Mouse (Mus musculus) cerebellum, adult 2 months (tissue): Measurements from ENCODE around the gene Rassf8. TPM values are rescaled to one million over a fixed set of nuclear protein-coding genes. Genes with fewer than 3 reads are reported as not detected.

Experiments used
- DNase-seq, 2 experiments: peaks; one replicate each; pipeline ENCODE4 v3.0.0; 2021
- H3K27ac ChIP-seq: fragments of 200-500 bp; 2 replicates; pipeline ENCODE4 v1.5.1; 2012; ENCODE audit warnings: low read length, control low read depth, inconsistent platforms; ENCODE audit not compliant: insufficient read depth
- H3K27me3 ChIP-seq: fragments of 200-500 bp; 2 replicates; pipeline ENCODE4 v1.6.1; 2012; ENCODE audit warnings: inconsistent platforms, mild to moderate bottlenecking, low read length, moderate library complexity; ENCODE audit not compliant: control insufficient read depth, insufficient read depth
- H3K4me1 ChIP-seq: fragments of 200-500 bp; 2 replicates; pipeline ENCODE4 v1.6.1; 2011; ENCODE audit warnings: low read length; ENCODE audit not compliant: control insufficient read depth, insufficient read depth
- H3K4me3 ChIP-seq: fragments of 200-500 bp; replicated peaks from 2 replicates; pipeline ENCODE3; 2011; ENCODE audit warnings: mild to moderate bottlenecking, low read depth, low read length, control low read depth; ENCODE audit not compliant: insufficient read depth
- CTCF ChIP-seq: fragments of 200-500 bp; IDR thresholded peaks from 2 replicates; pipeline ENCODE4 v1.5.1; 2011; ENCODE audit warnings: low read depth, mild to moderate bottlenecking, control low read depth, low read length, moderate library complexity, borderline replicate concordance; ENCODE audit not compliant: insufficient read depth
- POLR2A ChIP-seq: fragments of 200-500 bp; IDR thresholded peaks from 2 replicates; pipeline ENCODE4 v1.6.1; 2011; ENCODE audit warnings: low read length, control low read depth, borderline replicate concordance; ENCODE audit not compliant: insufficient read depth
- WGBS: fragments of 180-500 bp; shearing (Covaris S2); methylation state at CpG from one replicate; pipeline ENCODE4 v1.1.7; 2018; 5-methylcytosine and 5-hydroxymethylcytosine counted together
- polyA plus RNA-seq: library from polyadenylated mRNA; depleted of rRNA; stranded (reverse); fragments of >200 nt; gene quantifications from 2 replicates; pipeline ENCODE4 v1.2.3, GENCODE M21; 2012

The Rassf8 gene
- polyA plus RNA-seq, 1 experiment: 38.1 TPM

GRCm38 (mm10) chr6:145854756-145855155, 108.2 kb downstream of the Rassf8 start:
- H3K27ac ChIP-seq: peak overlapping the region; percentile 70
- no peak overlapping the region for H3K4me3 ChIP-seq
- no peaks in the 10 kb centered on the region for H3K27me3 ChIP-seq
- peak; percentile 21 to 32 for DNase-seq
- 30% methylated on average over 5 of the region's 5 CpGs for WGBS
- no peak for TF ChIP-seq POLR2A
- TF ChIP-seq CTCF: no peak
- peaks cover 22% of the 10 kb centered on the region for H3K4me1 ChIP-seq

DNA sequence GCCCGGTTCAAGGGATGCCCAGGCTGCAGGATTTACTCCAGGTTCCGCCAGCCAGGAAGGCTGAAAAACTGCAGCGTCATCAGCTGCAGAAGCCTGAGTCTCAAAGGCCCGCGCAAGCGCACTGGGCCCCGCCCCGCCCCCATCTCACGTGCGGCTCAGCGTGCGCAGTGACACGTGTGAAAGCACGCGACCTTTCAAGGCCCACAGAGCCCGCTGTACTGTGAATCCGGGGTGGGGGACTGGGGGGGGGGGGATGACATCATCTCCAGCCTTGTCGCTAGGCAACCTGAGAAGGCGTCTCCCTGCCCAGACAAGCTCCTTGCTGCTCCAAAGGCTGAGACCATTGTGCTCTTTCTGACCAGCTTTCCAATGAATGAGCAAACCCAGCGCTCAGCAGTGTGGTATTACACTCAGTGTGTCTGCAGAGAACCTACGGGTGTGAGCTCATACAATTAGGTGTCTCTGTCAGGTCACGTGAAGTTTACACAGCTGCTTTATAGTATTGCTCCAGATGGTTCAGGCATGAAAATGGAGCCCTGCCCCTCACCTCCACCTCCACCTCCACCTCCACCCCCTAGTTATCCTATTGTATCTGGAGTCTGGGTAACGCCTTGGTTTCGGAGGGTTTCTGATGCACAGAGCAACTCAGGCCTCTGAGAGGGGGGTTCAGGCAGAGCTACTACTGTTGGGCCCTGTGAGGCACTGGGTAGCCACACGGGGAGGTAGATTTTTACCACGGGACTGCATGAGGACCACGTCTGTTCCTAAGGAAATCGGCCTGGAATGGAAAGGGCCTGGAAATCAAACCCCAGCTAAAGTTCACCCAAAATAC, 109.4 kb downstream of the Rassf8 start:
- TF ChIP-seq POLR2A (peak; percentile 47; the same call in 1 of the 2 replicates), CTCF (no peak)
- H3K4me3 ChIP-seq: peak overlapping the region; percentile 42
- 8% methylated on average over 28 of the region's 28 CpGs for WGBS

DNA sequence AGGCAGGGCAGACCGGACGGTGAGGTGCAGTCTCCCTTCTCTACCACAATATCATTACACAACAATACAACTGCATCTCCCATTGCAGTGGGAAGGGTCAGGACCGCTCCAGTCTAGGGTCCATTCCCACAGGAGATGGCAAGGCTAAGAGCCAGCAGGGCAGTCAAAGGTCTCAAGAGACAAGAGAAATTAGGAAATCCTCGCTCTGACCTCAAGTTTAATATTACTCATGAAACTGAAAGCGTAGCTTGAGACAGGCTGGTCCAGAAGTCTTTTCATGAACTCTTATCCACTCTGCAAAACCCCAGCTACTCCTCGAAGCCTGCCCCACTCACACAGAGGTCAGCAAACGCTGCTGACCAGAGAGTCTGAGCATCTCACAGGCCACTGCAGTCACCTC, 110.9 kb downstream of the Rassf8 start:
- WGBS: 78% methylated on average over 7 of the region's 7 CpGs
- no peak overlapping the region for H3K27ac ChIP-seq
- H3K4me1 ChIP-seq: peaks cover 16% of the 10 kb centered on the region
- TF ChIP-seq CTCF (no peak), POLR2A (no peak)
- no peak for DNase-seq
- H3K4me3 ChIP-seq: no peak overlapping the region
- H3K27me3 ChIP-seq: no peaks in the 10 kb centered on the region

More for the DNA sequence above, 109.4 kb downstream of the Rassf8 start:
- Histone ChIP-seq H3K27ac (peak overlapping the region; percentile 70), H3K4me1 (peaks cover 18% of the 10 kb centered on the region), H3K27me3 (no peaks in the 10 kb centered on the region)
- peak; percentile 95 to 97 for DNase-seq

DNA sequence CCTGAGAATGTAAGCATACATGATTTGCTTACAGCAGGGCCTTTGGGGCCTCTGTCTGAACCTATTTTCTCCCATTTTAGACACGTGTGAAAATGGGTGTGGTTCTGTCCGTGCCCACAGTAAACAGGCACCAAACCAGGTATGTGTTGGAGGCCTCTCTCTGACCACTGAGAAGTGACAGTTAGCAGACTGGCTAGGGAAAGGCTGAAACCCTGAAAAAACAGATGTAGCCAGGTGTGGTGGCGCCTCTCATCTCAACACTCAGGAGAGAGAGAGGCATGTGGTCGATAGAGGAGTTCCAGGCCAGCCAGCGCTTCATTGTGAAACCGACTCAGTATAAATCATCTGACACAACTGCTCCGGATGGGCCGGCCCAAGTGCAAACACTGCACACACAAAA, 111.9 kb downstream of the Rassf8 start:
- Histone ChIP-seq H3K4me3 (no peak overlapping the region), H3K27me3 (no peaks in the 10 kb centered on the region), H3K4me1 (peaks cover 16% of the 10 kb centered on the region), H3K27ac (no peak overlapping the region)
- WGBS: 69% methylated on average over 8 of the region's 8 CpGs
- TF ChIP-seq CTCF: no peak
- TF ChIP-seq POLR2A: no peak
- no peak for DNase-seq

GRCm38 (mm10) chr6:145860350-145860749, 113.8 kb downstream of the Rassf8 start:
- Histone ChIP-seq H3K4me3 (peak overlapping the region; percentile 18), H3K27ac (no peak overlapping the region), H3K4me1 (peaks cover 8% of the 10 kb centered on the region), H3K27me3 (no peaks in the 10 kb centered on the region)
- no peak for DNase-seq
- 0 out of 2 replicates have a peak, but pooled peaks have one; percentile 3 for TF ChIP-seq CTCF
- no peak for TF ChIP-seq POLR2A
- 30% methylated on average over 2 of the region's 2 CpGs for WGBS

- no peak for DNase-seq
- TF ChIP-seq POLR2A (no peak), CTCF (no peak)
- H3K4me3 ChIP-seq: peak overlapping the region; percentile 95
- H3K4me1 ChIP-seq: peaks cover 4% of the 10 kb centered on the region
- no peak overlapping the region for H3K27ac ChIP-seq
- 51% methylated on average over 9 of the region's 9 CpGs for WGBS
- no peaks in the 10 kb centered on the region for H3K27me3 ChIP-seq
Observed at GRCm38 (mm10) chr6:145861462-145862227, 115.1 kb downstream of the Rassf8 start.

DNA sequence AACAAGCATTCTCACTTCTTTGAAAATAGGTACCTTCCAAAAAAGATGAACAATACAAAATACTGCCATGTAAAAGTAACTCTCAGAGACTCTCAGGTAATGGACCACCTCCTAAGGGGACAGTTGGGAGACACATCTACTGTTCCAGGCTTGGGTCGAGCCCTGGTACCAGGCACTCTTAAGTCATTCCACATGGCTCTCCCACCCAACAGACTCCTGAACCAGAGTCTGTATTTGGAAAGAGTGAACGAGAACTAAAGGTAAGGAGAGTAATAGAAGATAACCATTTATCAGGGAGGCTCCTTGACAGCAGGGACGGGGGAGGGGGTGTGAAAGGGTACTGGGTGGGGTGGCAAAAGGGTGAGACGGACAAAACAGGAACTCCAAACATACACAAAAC, 115.8 kb downstream of the Rassf8 start:
- Histone ChIP-seq H3K27me3 (no peaks in the 10 kb centered on the region), H3K27ac (peak overlapping the region; percentile 96), H3K4me3 (peak overlapping the region; percentile 95), H3K4me1 (peaks cover 4% of the 10 kb centered on the region)
- TF ChIP-seq POLR2A (no peak), CTCF (no peak)
- DNase-seq: no peak
- 8% methylated on average over 4 of the region's 4 CpGs for WGBS

DNA sequence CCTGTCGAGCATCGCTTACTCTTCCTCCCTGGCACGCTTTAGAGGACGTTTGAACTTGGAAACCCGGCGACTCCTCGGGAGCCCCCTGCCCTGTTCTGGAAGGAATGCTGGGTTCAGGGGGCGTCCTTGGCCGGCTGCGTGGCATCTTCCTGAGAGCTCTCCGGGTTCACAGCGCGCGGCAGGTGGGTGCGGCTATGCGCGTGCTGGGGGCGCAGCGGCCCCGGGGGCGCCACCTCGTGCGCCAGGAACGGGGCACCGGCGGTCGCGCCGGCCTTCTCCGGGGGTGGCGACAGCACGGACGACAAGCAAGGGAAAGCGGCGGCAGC, 116.2 kb downstream of the Rassf8 start:
- TF ChIP-seq POLR2A (no peak), CTCF (no peak)

More for the DNA sequence above, 116.2 kb downstream of the Rassf8 start:
- H3K4me3 ChIP-seq: peak overlapping the region; percentile 95
- no peak for DNase-seq
- H3K4me1 ChIP-seq: peaks cover 4% of the 10 kb centered on the region
- WGBS: 2% methylated on average over 35 of the region's 35 CpGs
- H3K27ac ChIP-seq: peak overlapping the region; percentile 96
- no peaks in the 10 kb centered on the region for H3K27me3 ChIP-seq
